Mouse (Mus musculus) small intestine, adult 2 months (tissue): ENCODE results near the gene Nfix.

ENCODE experiments used
- CTCF ChIP-seq: fragments of 200-500 bp; IDR thresholded peaks from 2 replicates; pipeline ENCODE4 v1.5.1; 2012; ENCODE audit warnings: low read depth, mild to moderate bottlenecking, control low read depth, inconsistent platforms, low read length, moderate library complexity, mixed read lengths; ENCODE audit not compliant: insufficient replicate concordance, insufficient read length; ENCODE audit errors: extremely low read depth
- POLR2A ChIP-seq: fragments of 200-500 bp; IDR thresholded peaks from 2 replicates; pipeline ENCODE4 v1.6.1; 2012; ENCODE audit warnings: low read depth, mild to moderate bottlenecking, control low read depth, inconsistent platforms, low read length, moderate library complexity

DNA sequence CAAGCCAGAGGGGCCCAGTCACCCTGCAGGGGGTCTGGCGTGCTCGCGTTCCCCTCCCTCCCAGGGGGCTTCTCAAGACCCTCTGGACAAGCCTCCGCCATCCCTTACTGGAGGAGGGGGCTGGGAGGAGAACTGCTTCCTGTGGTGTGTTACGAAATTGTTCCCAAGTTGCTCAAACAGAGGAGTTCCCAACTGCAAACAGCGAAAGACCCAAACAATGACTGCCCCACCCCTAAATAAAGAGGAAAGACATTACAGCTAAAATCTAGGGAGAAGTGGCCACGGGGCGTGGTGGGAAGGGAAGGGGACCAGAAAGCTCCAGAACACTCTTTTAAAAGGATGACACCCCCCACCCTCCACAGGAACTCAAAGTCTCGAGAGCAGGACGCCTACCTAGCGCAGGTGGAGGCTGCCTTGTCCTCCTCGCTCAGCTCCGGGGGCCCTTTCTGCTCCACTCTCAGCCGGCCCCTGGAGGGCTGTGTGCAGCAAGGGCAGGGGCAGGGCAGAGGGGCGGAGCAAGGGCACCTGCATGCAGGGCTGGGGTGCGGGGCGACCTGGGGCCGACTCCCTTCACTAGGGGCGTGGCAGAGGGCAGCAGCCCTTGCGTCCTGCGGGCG lies 92.8 kb downstream of the Nfix start:
- no peak for TF ChIP-seq POLR2A
- no peak for TF ChIP-seq CTCF
